Mouse (Mus musculus) kidney, embryonic 15.5 days (tissue): ENCODE data around the gene Trim11. TPM values are rescaled to one million over a fixed set of nuclear protein-coding genes. Genes with fewer than 3 reads are reported as not detected.

ENCODE experiments used
- ATAC-seq: fragments of 200-750 bp; cut with Nextera tagmentation; replicated peaks from 2 replicates; pipeline ENCODE4 v1.8.0; 2017; ENCODE audit warnings: moderate TSS enrichment; ENCODE audit not compliant: low FRiP score
- H3K27ac ChIP-seq: fragments of 300-500 bp; sonication (generic); 2 replicates; pipeline ENCODE4 v1.5.1; 2015; ENCODE audit warnings: mild to moderate bottlenecking, inconsistent platforms
- H3K27me3 ChIP-seq: fragments of 300-500 bp; sonication (generic); 2 replicates; pipeline ENCODE4 v1.6.1; 2015; ENCODE audit warnings: inconsistent platforms
- H3K36me3 ChIP-seq: fragments of 300-500 bp; sonication (generic); 2 replicates; pipeline ENCODE4 v1.6.1; 2015; ENCODE audit warnings: inconsistent platforms
- H3K4me1 ChIP-seq: fragments of 300-500 bp; sonication (generic); 2 replicates; pipeline ENCODE4 v1.6.1; 2015; ENCODE audit warnings: inconsistent platforms
- H3K4me2 ChIP-seq: fragments of 300-500 bp; sonication (generic); 2 replicates; pipeline ENCODE4 v1.6.1; 2015; ENCODE audit warnings: moderate library complexity, mild to moderate bottlenecking, inconsistent platforms
- H3K4me3 ChIP-seq: fragments of 300-500 bp; sonication (generic); replicated peaks from 2 replicates; pipeline ENCODE4 v1.5.1; 2015; ENCODE audit warnings: mild to moderate bottlenecking, inconsistent platforms
- H3K9ac ChIP-seq: fragments of 300-500 bp; sonication (generic); 2 replicates; pipeline ENCODE4 v1.6.1; 2015; ENCODE audit warnings: mild to moderate bottlenecking, inconsistent platforms
- H3K9me3 ChIP-seq: fragments of 300-500 bp; sonication (generic); replicated peaks from 2 replicates; pipeline ENCODE4 v1.6.1; 2016; ENCODE audit warnings: inconsistent platforms
- WGBS: fragments of 180-500 bp; shearing (Covaris S2); methylation state at CpG from one replicate; pipeline ENCODE4 v1.1.7; 2015; ENCODE audit warnings: mixed read lengths; 5-methylcytosine and 5-hydroxymethylcytosine counted together
- microRNA-seq: library from miRNA; unstranded; fragments of <30 nt; microRNA quantifications from one replicate; pipeline ENCODE4, GENCODE M21; 2016
- polyA plus RNA-seq: library from polyadenylated mRNA; unstranded; fragments of >200 nt; fragmentation: Nextera tagmentation; extraction: Ambion mirVana; gene quantifications from 2 replicates; pipeline ENCODE4 v1.2.1, GENCODE M21; 2015

Gene Trim11
- polyA plus RNA-seq, 1 experiment from 2014 or later: 20.6 TPM

- WGBS: 87% methylated on average over 5 of the region's 5 CpGs
- Histone ChIP-seq H3K36me3 (no peaks in the 10 kb centered on the region), H3K27ac (no peak overlapping the region), H3K9ac (no peak overlapping the region), H3K4me2 (no peak overlapping the region), H3K27me3 (peaks cover 25% of the 10 kb centered on the region), H3K4me1 (peaks cover 13% of the 10 kb centered on the region), H3K9me3 (no peaks in the 10 kb centered on the region), H3K4me3 (no peak overlapping the region)
- ATAC-seq: no peak
These were observed 19.6 kb downstream of the Trim11 start for GRCm38 (mm10) chr11:58997541-58997940.

GRCm38 (mm10) chr11:58999158-58999557 is 21.3 kb downstream of the Trim11 start:
- no peak overlapping the region for H3K9ac ChIP-seq
- 50% methylated on average over 11 of the region's 11 CpGs for WGBS
- H3K36me3 ChIP-seq: no peaks in the 10 kb centered on the region
- H3K27ac ChIP-seq: no peak overlapping the region
- no peaks in the 10 kb centered on the region for H3K9me3 ChIP-seq
- peaks cover 12% of the 10 kb centered on the region for H3K4me1 ChIP-seq
- H3K4me3 ChIP-seq: no peak overlapping the region
- no peak overlapping the region for H3K4me2 ChIP-seq
- peaks cover 15% of the 10 kb centered on the region for H3K27me3 ChIP-seq
- no peak for ATAC-seq

DNA sequence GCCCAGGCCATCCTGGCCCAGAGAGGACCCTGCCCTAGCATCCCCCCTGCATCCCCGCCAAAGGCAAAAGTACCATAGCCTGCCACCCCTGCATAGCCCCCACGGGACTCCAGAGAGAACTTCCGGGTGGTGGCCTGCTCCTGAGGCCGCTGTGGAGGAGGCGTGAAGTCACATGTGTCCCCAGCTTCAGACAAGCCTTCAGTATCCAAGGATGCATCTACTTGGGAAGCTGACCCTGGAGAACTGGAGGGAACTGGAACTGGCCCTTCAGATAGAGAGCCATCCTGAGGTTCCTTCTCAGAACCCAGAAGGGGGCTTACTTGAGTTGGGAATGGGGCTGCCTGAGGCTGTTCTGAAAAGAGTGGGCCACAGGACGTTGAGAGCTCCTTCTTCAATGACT is 21.9 kb downstream of the Trim11 start:
- no peak overlapping the region for H3K4me2 ChIP-seq
- no peaks in the 10 kb centered on the region for H3K9me3 ChIP-seq
- WGBS: 77% methylated on average over 6 of the region's 6 CpGs
- H3K27me3 ChIP-seq: peaks cover 8% of the 10 kb centered on the region
- H3K27ac ChIP-seq: no peak overlapping the region
- peaks cover 6% of the 10 kb centered on the region for H3K4me1 ChIP-seq
- no peak overlapping the region for H3K9ac ChIP-seq
- H3K36me3 ChIP-seq: no peaks in the 10 kb centered on the region
- ATAC-seq: no peak
- H3K4me3 ChIP-seq: no peak overlapping the region

- Histone ChIP-seq H3K4me2 (no peak overlapping the region), H3K27me3 (no peaks in the 10 kb centered on the region), H3K36me3 (no peaks in the 10 kb centered on the region), H3K4me1 (peaks cover 6% of the 10 kb centered on the region), H3K4me3 (no peak overlapping the region), H3K9me3 (no peaks in the 10 kb centered on the region), H3K27ac (no peak overlapping the region), H3K9ac (no peak overlapping the region)
- no peak for ATAC-seq
- 92% methylated on average over 21 of the region's 21 CpGs for WGBS
These were observed 22.7 kb downstream of the Trim11 start for GRCm38 (mm10) chr11:59000635-59001034.

- no peak overlapping the region for H3K27ac ChIP-seq
- peaks cover 6% of the 10 kb centered on the region for H3K4me1 ChIP-seq
- H3K9ac ChIP-seq: no peak overlapping the region
- no peak for ATAC-seq
- H3K4me3 ChIP-seq: no peak overlapping the region
- 83% methylated on average over 7 of the region's 7 CpGs for WGBS
- H3K4me2 ChIP-seq: no peak overlapping the region
- H3K36me3 ChIP-seq: no peaks in the 10 kb centered on the region
- no peaks in the 10 kb centered on the region for H3K9me3 ChIP-seq
- H3K27me3 ChIP-seq: no peaks in the 10 kb centered on the region
These were observed 24.6 kb downstream of the Trim11 start for GRCm38 (mm10) chr11:59002327-59003079.

- no peaks in the 10 kb centered on the region for H3K27me3 ChIP-seq
- no peaks in the 10 kb centered on the region for H3K36me3 ChIP-seq
- H3K27ac ChIP-seq: no peak overlapping the region
- no peaks in the 10 kb centered on the region for H3K9me3 ChIP-seq
- WGBS: 39% methylated on average over 9 of the region's 9 CpGs
- no peak overlapping the region for H3K4me3 ChIP-seq
- no peaks in the 10 kb centered on the region for H3K4me1 ChIP-seq
- H3K9ac ChIP-seq: no peak overlapping the region
- ATAC-seq: no peak
- no peak overlapping the region for H3K4me2 ChIP-seq
These were observed 37.2 kb downstream of the Trim11 start for GRCm38 (mm10) chr11:59015052-59015451.

GRCm38 (mm10) chr11:59026411-59026810 is 48.5 kb downstream of the Trim11 start:
- Histone ChIP-seq H3K4me3 (no peak overlapping the region), H3K4me2 (no peak overlapping the region), H3K27me3 (no peaks in the 10 kb centered on the region), H3K27ac (no peak overlapping the region), H3K36me3 (no peaks in the 10 kb centered on the region), H3K9ac (no peak overlapping the region), H3K9me3 (no peaks in the 10 kb centered on the region), H3K4me1 (no peaks in the 10 kb centered on the region)
- no peak for ATAC-seq
- WGBS: 28% methylated on average over 6 of the region's 6 CpGs

DNA sequence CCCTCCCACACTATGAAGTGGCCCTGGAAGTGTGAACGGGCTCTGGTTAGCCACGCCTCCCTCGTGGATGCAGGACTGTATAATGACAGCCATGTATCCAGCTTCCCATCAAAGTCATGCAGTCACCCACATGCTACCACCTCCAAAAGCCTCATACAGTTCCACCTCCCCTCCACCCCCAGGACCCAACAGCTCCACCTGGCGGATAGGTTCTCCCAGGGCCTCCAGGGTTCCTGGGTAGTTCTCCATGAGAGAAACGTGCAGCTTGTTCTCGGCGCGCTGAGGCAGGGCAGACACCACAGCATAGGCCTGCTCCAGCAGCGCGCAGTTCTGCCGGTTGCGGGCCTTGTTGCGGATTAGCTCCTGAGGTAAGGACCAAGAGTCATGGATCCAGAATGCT is 51.1 kb downstream of the Trim11 start:
- Histone ChIP-seq H3K36me3 (no peaks in the 10 kb centered on the region), H3K4me3 (no peak overlapping the region), H3K9me3 (no peaks in the 10 kb centered on the region), H3K27ac (no peak overlapping the region), H3K4me1 (no peaks in the 10 kb centered on the region), H3K4me2 (no peak overlapping the region), H3K9ac (no peak overlapping the region), H3K27me3 (no peaks in the 10 kb centered on the region)
- no peak for ATAC-seq
- WGBS: 88% methylated on average over 13 of the region's 13 CpGs

Small RNA genes lying within 50 kb of the gene (microRNA-seq; reads per million reads assigned to microRNA genes)
- not detected for gene Gm44313

Other genes starting within 250 kb of the Trim11 start
- gene Olfr317, start 238.9 kb upstream of the Trim11 start, polyA plus RNA-seq: not detected in 2 replicates
- gene Olfr316, start 225.4 kb upstream of the Trim11 start, polyA plus RNA-seq: not detected in 2 replicates
- gene Olfr315, start 204.9 kb upstream of the Trim11 start, polyA plus RNA-seq: not detected in 2 replicates
- not detected in 2 replicates for gene Olfr314, start 195.1 kb upstream of the Trim11 start, polyA plus RNA-seq
- gene Fam183b, start 176.1 kb upstream of the Trim11 start, polyA plus RNA-seq: 0.35 and 0.63 TPM in 2 replicates
- gene Olfr313, start 163.1 kb upstream of the Trim11 start, polyA plus RNA-seq: not detected in 2 replicates
- gene Olfr312, start 148.9 kb upstream of the Trim11 start, polyA plus RNA-seq: not detected in 2 replicates
- gene Olfr311, start 138.8 kb upstream of the Trim11 start, polyA plus RNA-seq: not detected in 2 replicates
- gene Gm12258, start 130.9 kb upstream of the Trim11 start, polyA plus RNA-seq: 7.2 and 9.0 TPM in 2 replicates
- gene 2810021J22Rik, start 110.9 kb upstream of the Trim11 start, polyA plus RNA-seq: 8.8 and 9.9 TPM in 2 replicates
- 5.2 and 6.9 TPM in 2 replicates for gene Zfp39, start 73.9 kb upstream of the Trim11 start, polyA plus RNA-seq
- 0.10 and 0.30 TPM in 2 replicates for gene Btnl10, start 60.2 kb upstream of the Trim11 start, polyA plus RNA-seq
- 243 and 247 TPM in 2 replicates for gene Rnf187, start 39.2 kb upstream of the Trim11 start, polyA plus RNA-seq
- 81.6 and 82.0 TPM in 2 replicates for gene Hist3h2ba, start 29.2 kb upstream of the Trim11 start, polyA plus RNA-seq
- 36.4 and 40.3 TPM in 2 replicates for gene Hist3h2a, start 23.4 kb upstream of the Trim11 start, polyA plus RNA-seq
- 0.58 and 0.71 TPM in 2 replicates for gene Trim17, start 23.4 kb upstream of the Trim11 start, polyA plus RNA-seq
- gene Obscn, start 158.3 kb downstream of the Trim11 start, polyA plus RNA-seq: 0.60 and 0.66 TPM in 2 replicates
- gene Iba57, start 185.6 kb downstream of the Trim11 start, polyA plus RNA-seq: 6.1 and 6.9 TPM in 2 replicates
- 0.22 and 0.27 TPM in 2 replicates for gene Gjc2, start 205.1 kb downstream of the Trim11 start, polyA plus RNA-seq
- 117 and 120 TPM in 2 replicates for gene Guk1, start 214.1 kb downstream of the Trim11 start, polyA plus RNA-seq
- 99.6 and 102 TPM in 2 replicates for gene Mrpl55, start 224.4 kb downstream of the Trim11 start, polyA plus RNA-seq
- 32.5 and 36.4 TPM in 2 replicates for gene 2310033P09Rik, start 230.2 kb downstream of the Trim11 start, polyA plus RNA-seq